Mouse (Mus musculus): ENCODE measurements around the gene Fbxl12. TPM values are rescaled to one million over a fixed set of nuclear protein-coding genes. Genes with fewer than 3 reads are reported as not detected.

The Fbxl12 gene
- total and polyA plus RNA-seq, 3 experiments, result 4.0 to 13.7 (median 5.0) TPM

GRCm38 (mm10) chr9:20689913-20690312 is 45.3 kb upstream of the Fbxl12 start:
- H3K27ac ChIP-seq (ENCODE audit: insufficient read depth, low read depth), result no peak overlapping the region
- peaks cover 5% of the 10 kb centered on the region for H3K27me3 ChIP-seq (replicated peaks)
- TF ChIP-seq EP300 (IDR thresholded peaks at IDR 0.05; ENCODE audit: low read length), result no peak
- no peak for TF ChIP-seq POLR2A (IDR thresholded peaks at IDR 0.05; ENCODE audit: low read depth, low read length)
- TF ChIP-seq ELF1 (IDR thresholded peaks at IDR 0.05; ENCODE audit: low read depth, low read length), result no peak
- no peak for TF ChIP-seq CHD2 (IDR thresholded peaks at IDR 0.05; ENCODE audit: low read length)
- no peak for TF ChIP-seq MXI1 (IDR thresholded peaks at IDR 0.05; ENCODE audit: low read depth, low read length)
- TF ChIP-seq RAD21 (IDR thresholded peaks at IDR 0.05; ENCODE audit: low read depth, low read length), result no peak
- no peak for TF ChIP-seq MAZ (IDR thresholded peaks at IDR 0.05; ENCODE audit: low read depth, low read length)
- no peak for TF ChIP-seq ZMIZ1 (IDR thresholded peaks at IDR 0.05; ENCODE audit: low read depth, low read length)
- peaks cover 0 to 16% of the 10 kb centered on the region in 2 experiments; a peak in 3 of 4 replicates for H3K4me1 ChIP-seq (ENCODE audit: control insufficient read depth in 1 of 2, insufficient read depth in 2 of 2)
- no peak for DNase-seq (ENCODE audit: extremely low read depth)
- no peak overlapping the region for H3K9ac ChIP-seq (ENCODE audit: insufficient read depth, low read depth)
- no peaks in the 10 kb centered on the region for H3K9me3 ChIP-seq (replicated peaks; ENCODE audit: low read length)
- dilution Hi-C loops (cut with MboI; ENCODE audit: extremely low pct_ligation_motif_present, extremely low pct_unique_long_range_greater_than_20kb, low sequenced_read_pairs), result no loop called here
- in situ Hi-C loops (cut with MboI; ENCODE audit: low pct_ligation_motif_present, low pct_unique_long_range_greater_than_20kb, low sequenced_read_pairs), result no loop called here
- H3K79me2 ChIP-seq (replicated peaks; ENCODE audit: control insufficient read depth, extremely low read depth, insufficient read depth, poor library complexity, severe bottlenecking), result no peaks in the 10 kb centered on the region
- no peak overlapping the region for H3K4me3 ChIP-seq (replicated peaks in 1 of 3; ENCODE audit: low read depth in 2 of 3, low read length in 2 of 3, poor library complexity in 1 of 3)
- H3K36me3 ChIP-seq (replicated peaks in 1 of 2; ENCODE audit: control insufficient read depth in 1 of 2, insufficient read depth in 1 of 2, low read length in 1 of 2), result no peaks in the 10 kb centered on the region
- no peak overlapping the region for H3K4me2 ChIP-seq (ENCODE audit: insufficient read depth, low read depth, poor library complexity, severe bottlenecking)

GRCm38 (mm10) chr9:20689403-20689802 is 44.8 kb upstream of the Fbxl12 start:
- DNase-seq (ENCODE audit: extremely low read depth), result no peak
- no peaks in the 10 kb centered on the region for H3K79me2 ChIP-seq (replicated peaks; ENCODE audit: control insufficient read depth, extremely low read depth, insufficient read depth, poor library complexity, severe bottlenecking)
- peaks cover 5% of the 10 kb centered on the region for H3K27me3 ChIP-seq (replicated peaks)
- dilution Hi-C loops (cut with MboI; ENCODE audit: extremely low pct_ligation_motif_present, extremely low pct_unique_long_range_greater_than_20kb, low sequenced_read_pairs), result no loop called here
- in situ Hi-C loops (cut with MboI; ENCODE audit: low pct_ligation_motif_present, low pct_unique_long_range_greater_than_20kb, low sequenced_read_pairs), result no loop called here
- no peaks in the 10 kb centered on the region for H3K9me3 ChIP-seq (replicated peaks; ENCODE audit: low read length)
- no peak overlapping the region for H3K4me3 ChIP-seq (replicated peaks in 1 of 3; ENCODE audit: low read depth in 2 of 3, low read length in 2 of 3, poor library complexity in 1 of 3)
- no peaks in the 10 kb centered on the region for H3K36me3 ChIP-seq (replicated peaks in 1 of 2; ENCODE audit: control insufficient read depth in 1 of 2, insufficient read depth in 1 of 2, low read length in 1 of 2)
- H3K27ac ChIP-seq (ENCODE audit: insufficient read depth, low read depth), result no peak overlapping the region
- no peak overlapping the region for H3K9ac ChIP-seq (ENCODE audit: insufficient read depth, low read depth)
- H3K4me1 ChIP-seq (ENCODE audit: control insufficient read depth in 1 of 2, insufficient read depth in 2 of 2), result peaks cover 0 to 16% of the 10 kb centered on the region in 2 experiments; a peak in 3 of 4 replicates
- H3K4me2 ChIP-seq (ENCODE audit: insufficient read depth, low read depth, poor library complexity, severe bottlenecking), result no peak overlapping the region
- TF ChIP-seq EP300 (IDR thresholded peaks at IDR 0.05; ENCODE audit: low read length) (no peak), SIN3A (IDR thresholded peaks at IDR 0.05; ENCODE audit: low read length) (no peak), CTCF (conservative IDR thresholded peaks at IDR 0.05 in 1 of 2, IDR thresholded peaks at IDR 0.05 in 1 of 2; ENCODE audit: low read depth in 2 of 2, low read length in 2 of 2) (no peak), TBP (conservative IDR thresholded peaks at IDR 0.05; ENCODE audit: low read depth, low read length) (no peak), RCOR1 (conservative IDR thresholded peaks at IDR 0.05; ENCODE audit: low read depth, low read length) (no peak), ETS1 (conservative IDR thresholded peaks at IDR 0.05; ENCODE audit: low read depth, low read length) (no peak), ELF1 (IDR thresholded peaks at IDR 0.05; ENCODE audit: low read depth, low read length) (no peak), ZMIZ1 (IDR thresholded peaks at IDR 0.05; ENCODE audit: low read depth, low read length) (no peak), TCF12 (IDR thresholded peaks at IDR 0.05; ENCODE audit: low read depth, low read length) (no peak), ZNF384 (IDR thresholded peaks at IDR 0.05; ENCODE audit: low read depth, low read length) (no peak), CHD2 (IDR thresholded peaks at IDR 0.05; ENCODE audit: low read length) (no peak), MYC (IDR thresholded peaks at IDR 0.05; ENCODE audit: low read depth, low read length) (no peak), UBTF (IDR thresholded peaks at IDR 0.05; ENCODE audit: low read depth, low read length) (no peak)
